Mouse (Mus musculus) forebrain, embryonic 16.5 days (tissue): ENCODE results near the gene Fyn. TPM values are rescaled to one million over a fixed set of nuclear protein-coding genes. Genes with fewer than 3 reads are reported as not detected.

ENCODE experiments used
- ATAC-seq: fragments of 200-750 bp; cut with Nextera tagmentation; 2 replicates; pipeline ENCODE4 v1.8.0; 2017; ENCODE audit warnings: mild to moderate bottlenecking, moderate library complexity
- H3K27ac ChIP-seq: fragments of 300-500 bp; sonication (generic); 2 replicates; pipeline ENCODE4 v1.5.1; 2014; ENCODE audit warnings: low read length, control low read depth
- H3K27me3 ChIP-seq: fragments of 300-500 bp; sonication (generic); replicated peaks from 2 replicates; pipeline ENCODE4 v1.6.1; 2014; ENCODE audit warnings: low read length; ENCODE audit not compliant: control insufficient read depth, insufficient read depth
- H3K36me3 ChIP-seq: fragments of 300-500 bp; sonication (generic); 2 replicates; pipeline ENCODE4 v1.6.1; 2014; ENCODE audit not compliant: control insufficient read depth, insufficient read depth
- H3K4me1 ChIP-seq: fragments of 300-500 bp; sonication (generic); replicated peaks from 2 replicates; pipeline ENCODE4 v1.6.1; 2014; ENCODE audit warnings: low read length; ENCODE audit not compliant: control insufficient read depth, insufficient read depth
- H3K4me2 ChIP-seq: fragments of 300-500 bp; sonication (generic); 2 replicates; pipeline ENCODE4 v1.6.1; 2014; ENCODE audit warnings: mild to moderate bottlenecking, low read length, control low read depth
- H3K4me3 ChIP-seq: fragments of 300-500 bp; sonication (generic); replicated peaks from 2 replicates; pipeline ENCODE4 v1.5.1; 2014; ENCODE audit warnings: mild to moderate bottlenecking, low read length, control low read depth
- H3K9ac ChIP-seq: fragments of 300-500 bp; sonication (generic); replicated peaks from 2 replicates; pipeline ENCODE4 v1.6.1; 2014; ENCODE audit warnings: low read depth, low read length, control low read depth
- H3K9me3 ChIP-seq: fragments of 300-500 bp; sonication (generic); 2 replicates; pipeline ENCODE4 v1.6.1; 2016; ENCODE audit warnings: low read length; ENCODE audit not compliant: control insufficient read depth
- WGBS: fragments of 180-500 bp; shearing (Covaris S2); extraction: QIAGEN DNeasy Blood & Tissue Kit; methylation state at CpG from one replicate; pipeline ENCODE4 v1.1.7; 2014; 5-methylcytosine and 5-hydroxymethylcytosine counted together
- polyA plus RNA-seq: library from polyadenylated mRNA; unstranded; fragments of >200 nt; fragmentation: Nextera tagmentation; extraction: Ambion mirVana; gene quantifications from 2 replicates; pipeline ENCODE4 v1.2.1, GENCODE M21; 2015

Gene Fyn
- polyA plus RNA-seq, 1 experiment from 2014 or later: 74.4 TPM

- no peak for ATAC-seq
- H3K9me3 ChIP-seq: no peaks in the 10 kb centered on the region
- no peaks in the 10 kb centered on the region for H3K27me3 ChIP-seq
- no peak overlapping the region for H3K27ac ChIP-seq
- no peak overlapping the region for H3K9ac ChIP-seq
- H3K36me3 ChIP-seq: no peaks in the 10 kb centered on the region
- H3K4me3 ChIP-seq: no peak overlapping the region
- H3K4me1 ChIP-seq: peaks cover 23% of the 10 kb centered on the region
- H3K4me2 ChIP-seq: no peak overlapping the region
- WGBS: 93% methylated on average over 7 of the region's 7 CpGs
Measured at GRCm38 (mm10) chr10:39467821-39468220, 99.2 kb downstream of the Fyn start.

GRCm38 (mm10) chr10:39468576-39468975 lies 99.9 kb downstream of the Fyn start:
- ATAC-seq: no peak
- H3K27ac ChIP-seq: no peak overlapping the region
- no peaks in the 10 kb centered on the region for H3K27me3 ChIP-seq
- peaks cover 19% of the 10 kb centered on the region for H3K4me1 ChIP-seq
- no peak overlapping the region for H3K4me3 ChIP-seq
- WGBS: 84% methylated on average over 3 of the region's 3 CpGs
- no peak overlapping the region for H3K9ac ChIP-seq
- no peaks in the 10 kb centered on the region for H3K9me3 ChIP-seq
- no peak overlapping the region for H3K4me2 ChIP-seq
- H3K36me3 ChIP-seq: no peaks in the 10 kb centered on the region

- no peak overlapping the region for H3K4me2 ChIP-seq
- no peak overlapping the region for H3K9ac ChIP-seq
- peaks cover 19% of the 10 kb centered on the region for H3K4me1 ChIP-seq
- no peak for ATAC-seq
- H3K36me3 ChIP-seq: no peaks in the 10 kb centered on the region
- no peaks in the 10 kb centered on the region for H3K27me3 ChIP-seq
- 69% methylated on average over 7 of the region's 7 CpGs for WGBS
- no peak overlapping the region for H3K4me3 ChIP-seq
- H3K27ac ChIP-seq: no peak overlapping the region
- H3K9me3 ChIP-seq: no peaks in the 10 kb centered on the region
Measured at GRCm38 (mm10) chr10:39469341-39469740, 100.7 kb downstream of the Fyn start.

GRCm38 (mm10) chr10:39470321-39470720 lies 101.7 kb downstream of the Fyn start:
- ATAC-seq: no peak
- Histone ChIP-seq H3K27me3 (no peaks in the 10 kb centered on the region), H3K27ac (no peak overlapping the region), H3K4me2 (no peak overlapping the region), H3K4me1 (peaks cover 19% of the 10 kb centered on the region), H3K36me3 (no peaks in the 10 kb centered on the region), H3K9me3 (no peaks in the 10 kb centered on the region), H3K4me3 (no peak overlapping the region), H3K9ac (no peak overlapping the region)
- 75% methylated on average over 7 of the region's 7 CpGs for WGBS

- 67% methylated on average over 7 of the region's 7 CpGs for WGBS
- H3K27ac ChIP-seq: peak overlapping the region; percentile 58; the same call in 1 of the 2 replicates
- H3K9ac ChIP-seq: no peak overlapping the region; the same call in 1 of the 2 replicates
- H3K4me3 ChIP-seq: no peak overlapping the region
- 0 out of 2 replicates have a peak, but pooled peaks have one; percentile 10 for ATAC-seq
- no peaks in the 10 kb centered on the region for H3K36me3 ChIP-seq
- no peaks in the 10 kb centered on the region for H3K9me3 ChIP-seq
- peaks cover 19% of the 10 kb centered on the region for H3K4me1 ChIP-seq
- 0 out of 2 replicates have a peak overlapping the region, but pooled peaks have one; percentile 46 for H3K4me2 ChIP-seq
- H3K27me3 ChIP-seq: no peaks in the 10 kb centered on the region
Measured at GRCm38 (mm10) chr10:39471040-39471713, 102.5 kb downstream of the Fyn start.

- WGBS: 10% methylated on average over 15 of the region's 15 CpGs
- H3K27me3 ChIP-seq: no peaks in the 10 kb centered on the region
- H3K9me3 ChIP-seq: no peaks in the 10 kb centered on the region
- H3K4me3 ChIP-seq: peak overlapping the region; percentile 10; the same call in 1 of the 2 replicates
- H3K36me3 ChIP-seq: no peaks in the 10 kb centered on the region
- peaks cover 19% of the 10 kb centered on the region for H3K4me1 ChIP-seq
- peak overlapping the region; percentile 58 for H3K27ac ChIP-seq
- H3K9ac ChIP-seq: peak overlapping the region; percentile 35
- H3K4me2 ChIP-seq: peak overlapping the region; percentile 46
- ATAC-seq: peak; percentile 75
Measured at GRCm38 (mm10) chr10:39471714-39472531, 103.3 kb downstream of the Fyn start.

- no peak overlapping the region for H3K27ac ChIP-seq
- no peaks in the 10 kb centered on the region for H3K9me3 ChIP-seq
- no peak overlapping the region for H3K4me3 ChIP-seq
- no peak for ATAC-seq
- H3K4me1 ChIP-seq: peaks cover 19% of the 10 kb centered on the region
- no peak overlapping the region for H3K9ac ChIP-seq
- 48% methylated on average over 7 of the region's 7 CpGs for WGBS
- H3K36me3 ChIP-seq: no peaks in the 10 kb centered on the region
- H3K4me2 ChIP-seq: no peak overlapping the region
- no peaks in the 10 kb centered on the region for H3K27me3 ChIP-seq
Measured at GRCm38 (mm10) chr10:39472923-39473322, 104.3 kb downstream of the Fyn start.

- no peak overlapping the region for H3K9ac ChIP-seq
- H3K9me3 ChIP-seq: no peaks in the 10 kb centered on the region
- no peak overlapping the region for H3K4me3 ChIP-seq
- peaks cover 5% of the 10 kb centered on the region for H3K4me1 ChIP-seq
- no peaks in the 10 kb centered on the region for H3K27me3 ChIP-seq
- no peak overlapping the region for H3K4me2 ChIP-seq
- no peak for ATAC-seq
- WGBS: 97% methylated on average over 1 of the region's 1 CpGs
- no peaks in the 10 kb centered on the region for H3K36me3 ChIP-seq
- H3K27ac ChIP-seq: no peak overlapping the region
Measured at GRCm38 (mm10) chr10:39479361-39479760, 110.7 kb downstream of the Fyn start.

- Histone ChIP-seq H3K9ac (no peak overlapping the region), H3K27me3 (no peaks in the 10 kb centered on the region), H3K27ac (peak overlapping the region; percentile 62), H3K4me1 (peaks cover 42% of the 10 kb centered on the region), H3K36me3 (no peaks in the 10 kb centered on the region), H3K4me2 (peak overlapping the region; percentile 5; the same call in 1 of the 2 replicates), H3K4me3 (no peak overlapping the region), H3K9me3 (no peaks in the 10 kb centered on the region)
- WGBS: 2% methylated on average over 8 of the region's 8 CpGs
- ATAC-seq: peak; percentile 67
Measured at GRCm38 (mm10) chr10:39484382-39484826, 115.7 kb downstream of the Fyn start.
